Mouse (Mus musculus): ENCODE data around the gene Tomm6. TPM values are rescaled to one million over a fixed set of nuclear protein-coding genes. Genes with fewer than 3 reads are reported as not detected.
"Not testable (repeated sequence)": the region's sequence is repeated elsewhere in the genome, so short reads cannot be mapped to it uniquely, and the experiment has no call there.

The Tomm6 gene
- total and polyA plus RNA-seq, 3 experiments: 66.5 to 577 TPM; not detected in 1

DNA sequence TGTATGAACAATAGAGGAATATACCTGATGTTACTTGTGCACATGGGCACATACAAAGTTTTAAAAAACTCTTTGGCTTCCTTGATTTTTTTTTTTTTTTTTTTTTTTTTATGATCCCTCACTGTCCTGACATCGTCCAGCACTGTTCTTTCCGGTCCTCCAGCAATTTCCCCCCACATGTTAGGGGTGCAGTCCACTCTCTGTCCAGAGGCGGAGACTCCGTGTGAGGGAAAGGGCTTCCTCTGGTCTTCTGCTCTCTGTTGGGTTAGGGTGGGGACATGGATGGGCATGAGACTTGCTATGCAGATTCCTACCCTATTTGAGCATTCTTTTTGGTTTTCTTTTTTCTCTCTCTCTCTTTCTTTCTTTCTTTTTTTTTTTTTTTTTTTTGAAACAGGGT, 30.3 kb downstream of the Tomm6 start:
- Histone ChIP-seq H3K79me2 (ENCODE audit: control insufficient read depth, insufficient read depth, low read length, poor library complexity) (no peaks in the 10 kb centered on the region), H3K9ac (ENCODE audit: control insufficient read depth, low read depth, low read length, poor library complexity, severe bottlenecking) (no peak overlapping the region), H3K4me3 (ENCODE audit: control insufficient read depth in 1 of 2, insufficient read depth in 1 of 2, low read depth in 2 of 2, low read length in 2 of 2) (no peak overlapping the region), H3K4me1 (ENCODE audit: control insufficient read depth in 1 of 2, insufficient read depth in 2 of 2, low read length in 2 of 2) (no peaks in the 10 kb centered on the region), H3K27me3 (ENCODE audit: control insufficient read depth in 1 of 2, insufficient read depth in 2 of 2, low read length in 2 of 2) (no peaks in the 10 kb centered on the region), H3K36me3 (ENCODE audit: control insufficient read depth in 1 of 2, insufficient read depth in 2 of 2, low read length in 2 of 2) (no peaks in the 10 kb centered on the region), H3K27ac (ENCODE audit: control insufficient read depth, low read depth, low read length) (no peak overlapping the region), H3K9me3 (replicated peaks; ENCODE audit: insufficient read depth, low read length) (no peaks in the 10 kb centered on the region)
- DNase-seq (ENCODE audit: low read depth, low spot score): no peak
- TF ChIP-seq TCF12 (IDR thresholded peaks at IDR 0.05; ENCODE audit: low read depth, low read length): no peak
- TF ChIP-seq RAD21 (IDR thresholded peaks at IDR 0.05; ENCODE audit: low read depth, low read length): no peak
- no peak for TF ChIP-seq EP300 (IDR thresholded peaks at IDR 0.05; ENCODE audit: low read depth in 1 of 2, low read length in 2 of 2)
- TF ChIP-seq RCOR1 (IDR thresholded peaks at IDR 0.05; ENCODE audit: low read depth, low read length): no peak
- TF ChIP-seq GABPA (IDR thresholded peaks at IDR 0.05; ENCODE audit: low read depth, low read length): no peak
- no peak; a peak in 1 of 6 replicates for TF ChIP-seq CTCF (IDR thresholded peaks at IDR 0.05 in 2 of 3, conservative IDR thresholded peaks at IDR 0.05 in 1 of 3; ENCODE audit: control insufficient read depth in 1 of 3, insufficient read depth in 1 of 3, low read depth in 2 of 3, low read length in 3 of 3, poor library complexity in 1 of 3, severe bottlenecking in 1 of 3)
- TF ChIP-seq ETS1 (IDR thresholded peaks at IDR 0.05; ENCODE audit: low read depth, low read length): no peak
- no peak for TF ChIP-seq NELFE (IDR thresholded peaks at IDR 0.05; ENCODE audit: low read depth, low read length)
- no peak for TF ChIP-seq UBTF (IDR thresholded peaks at IDR 0.05; ENCODE audit: borderline replicate concordance, insufficient read depth, low read depth, low read length)
- no peak for TF ChIP-seq ZMIZ1 (IDR thresholded peaks at IDR 0.05; ENCODE audit: low read depth, low read length)
- TF ChIP-seq USF1 (IDR thresholded peaks at IDR 0.05; ENCODE audit: low read depth, low read length): no peak

DNA sequence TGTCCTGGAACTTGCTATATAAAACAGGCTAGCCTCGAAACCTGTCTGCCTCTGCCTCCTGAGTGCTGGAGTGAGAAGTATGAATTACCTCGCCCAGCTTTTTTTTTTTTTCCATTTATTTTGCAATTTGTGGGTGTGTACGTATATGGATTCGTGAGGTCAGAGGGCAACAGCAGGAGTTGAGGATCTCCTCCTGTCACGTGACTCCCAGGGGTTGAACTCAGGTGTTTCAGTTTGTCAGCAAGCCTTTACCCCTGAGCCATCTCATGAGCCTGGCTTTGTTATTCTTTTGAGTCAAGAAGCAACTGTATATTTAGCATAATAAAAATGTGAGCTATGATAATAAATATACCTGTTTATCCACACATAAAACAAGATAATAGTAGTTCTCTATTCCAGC, 32.5 kb downstream of the Tomm6 start:
- no peaks in the 10 kb centered on the region for H3K9me3 ChIP-seq (replicated peaks; ENCODE audit: insufficient read depth, low read length)
- no peak for DNase-seq (ENCODE audit: low read depth, low spot score)
- no peaks in the 10 kb centered on the region for H3K79me2 ChIP-seq (ENCODE audit: control insufficient read depth, insufficient read depth, low read length, poor library complexity)
- no peak overlapping the region for H3K4me3 ChIP-seq (ENCODE audit: control insufficient read depth in 1 of 2, insufficient read depth in 1 of 2, low read depth in 2 of 2, low read length in 2 of 2)
- TF ChIP-seq SMC3 (IDR thresholded peaks at IDR 0.05; ENCODE audit: low read depth, low read length) (no peak), ETS1 (IDR thresholded peaks at IDR 0.05; ENCODE audit: low read depth, low read length) (no peak), USF1 (IDR thresholded peaks at IDR 0.05; ENCODE audit: low read depth, low read length) (no peak), ZC3H11A (IDR thresholded peaks at IDR 0.05; ENCODE audit: low read depth, low read length) (no peak)
- no peak overlapping the region for H3K9ac ChIP-seq (ENCODE audit: control insufficient read depth, low read depth, low read length, poor library complexity, severe bottlenecking)
- no peak overlapping the region for H3K27ac ChIP-seq (ENCODE audit: control insufficient read depth, low read depth, low read length)
- no peaks in the 10 kb centered on the region for H3K27me3 ChIP-seq (ENCODE audit: control insufficient read depth in 1 of 2, insufficient read depth in 2 of 2, low read length in 2 of 2)
- no peaks in the 10 kb centered on the region for H3K4me1 ChIP-seq (ENCODE audit: control insufficient read depth in 1 of 2, insufficient read depth in 2 of 2, low read length in 2 of 2)
- no peaks in the 10 kb centered on the region for H3K36me3 ChIP-seq (ENCODE audit: control insufficient read depth in 1 of 2, insufficient read depth in 2 of 2, low read length in 2 of 2)

DNA sequence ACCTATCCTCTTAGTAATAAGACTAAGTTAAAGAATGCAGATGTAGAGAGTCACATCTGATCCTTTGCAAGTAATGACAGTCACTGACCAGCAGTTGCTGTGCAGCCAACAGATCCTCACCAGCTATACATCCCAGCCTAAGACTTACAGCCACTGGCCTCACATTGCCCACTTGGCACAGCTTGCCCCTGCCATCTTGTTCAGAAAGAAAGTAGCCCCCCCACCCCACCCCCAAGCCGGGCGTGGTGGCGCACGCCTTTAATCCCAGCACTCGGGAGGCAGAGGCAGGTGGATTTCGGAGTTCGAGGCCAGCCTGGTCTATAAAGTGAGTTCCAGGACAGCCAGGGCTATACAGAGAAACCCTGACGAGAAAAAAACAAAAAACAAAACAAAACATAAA, 33.8 kb downstream of the Tomm6 start:
- H3K4me1 ChIP-seq (ENCODE audit: control insufficient read depth in 1 of 2, insufficient read depth in 2 of 2, low read length in 2 of 2); H3K4me3 ChIP-seq (ENCODE audit: control insufficient read depth in 1 of 2, insufficient read depth in 1 of 2, low read depth in 2 of 2, low read length in 2 of 2); H3K27ac ChIP-seq (ENCODE audit: control insufficient read depth, low read depth, low read length); DNase-seq (ENCODE audit: low read depth, low spot score); H3K9me3 ChIP-seq (replicated peaks; ENCODE audit: insufficient read depth, low read length); H3K9ac ChIP-seq (ENCODE audit: control insufficient read depth, low read depth, low read length, poor library complexity, severe bottlenecking); H3K79me2 ChIP-seq (ENCODE audit: control insufficient read depth, insufficient read depth, low read length, poor library complexity); H3K27me3 ChIP-seq (ENCODE audit: control insufficient read depth in 1 of 2, insufficient read depth in 2 of 2, low read length in 2 of 2); H3K36me3 ChIP-seq (ENCODE audit: control insufficient read depth in 1 of 2, insufficient read depth in 2 of 2, low read length in 2 of 2): not testable (repeated sequence)
